Mouse (Mus musculus) thymus, adult 2 months (tissue): ENCODE results near the gene Pak1. TPM values are rescaled to one million over a fixed set of nuclear protein-coding genes. Genes with fewer than 3 reads are reported as not detected.
A peak's percentile ranks its signal among the peaks of the same experiment; 100 is the strongest.

ENCODE experiments used
- DNase-seq: peaks from one replicate; pipeline ENCODE4 v3.0.0; 2021
- H3K27ac ChIP-seq: fragments of 200-500 bp; 2 replicates; pipeline ENCODE4 v1.5.1; 2012; ENCODE audit warnings: low read length, control low read depth; ENCODE audit not compliant: control insufficient read depth, insufficient read depth
- H3K27me3 ChIP-seq: fragments of 200-500 bp; 2 replicates; pipeline ENCODE4 v1.6.1; 2012; ENCODE audit warnings: mild to moderate bottlenecking, low read length, moderate library complexity, mixed read lengths; ENCODE audit not compliant: control insufficient read depth, insufficient read depth
- H3K36me3 ChIP-seq: fragments of 200-500 bp; 2 replicates; pipeline ENCODE4 v1.6.1; 2012; ENCODE audit warnings: mild to moderate bottlenecking, low read length, moderate library complexity; ENCODE audit not compliant: control insufficient read depth, insufficient read depth
- H3K4me1 ChIP-seq: fragments of 200-500 bp; replicated peaks from 2 replicates; pipeline ENCODE4 v1.6.1; 2012; ENCODE audit warnings: low read length; ENCODE audit not compliant: control insufficient read depth, insufficient read depth
- H3K4me3 ChIP-seq: fragments of 200-500 bp; 2 replicates; pipeline ENCODE4 v1.5.1; 2012; ENCODE audit warnings: mild to moderate bottlenecking, low read length, control low read depth, moderate library complexity; ENCODE audit not compliant: control insufficient read depth, insufficient read depth
- CTCF ChIP-seq: fragments of 200-500 bp; IDR thresholded peaks from 2 replicates; pipeline ENCODE4 v1.5.1; 2012; ENCODE audit warnings: mild to moderate bottlenecking, control low read depth, low read length, moderate library complexity, borderline replicate concordance; ENCODE audit not compliant: control insufficient read depth, poor library complexity, insufficient read depth; ENCODE audit errors: extremely low read depth
- POLR2A ChIP-seq: fragments of 200-500 bp; IDR thresholded peaks from 2 replicates; pipeline ENCODE4 v1.6.1; 2012; ENCODE audit warnings: mild to moderate bottlenecking, low read length, control low read depth, moderate library complexity; ENCODE audit not compliant: control insufficient read depth, poor library complexity, insufficient read depth; ENCODE audit errors: extremely low read depth
- WGBS: fragments of 180-500 bp; shearing (Covaris S2); methylation state at CpG from one replicate; pipeline ENCODE4 v1.1.7; 2018; 5-methylcytosine and 5-hydroxymethylcytosine counted together
- polyA plus RNA-seq: library from polyadenylated mRNA; depleted of rRNA; stranded (reverse); fragments of >200 nt; gene quantifications from 2 replicates; pipeline ENCODE4 v1.2.3, GENCODE M21; 2012

The Pak1 gene
- polyA plus RNA-seq, 1 experiment = 11.8 TPM

DNA sequence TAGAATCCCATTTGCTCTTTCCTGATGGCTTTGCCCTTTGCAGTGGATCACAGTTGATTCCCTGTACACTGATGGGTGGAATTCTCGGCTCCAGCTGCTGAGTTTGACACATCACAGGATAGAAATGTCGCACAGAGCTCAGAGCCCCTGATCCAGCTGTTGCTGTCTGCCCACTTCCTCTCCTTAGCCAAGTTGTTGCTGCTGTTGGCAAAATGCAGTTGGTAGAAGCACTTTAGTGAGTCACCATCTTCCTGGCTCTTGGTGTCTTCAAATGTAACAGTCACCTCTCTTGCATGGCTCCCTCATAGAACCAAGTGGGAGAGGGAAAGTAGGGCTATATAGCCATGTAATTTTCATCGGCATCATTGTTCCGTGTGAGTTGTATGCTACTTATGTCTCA is 11.2 kb upstream of the Pak1 start:
- no peaks in the 10 kb centered on the region for H3K4me1 ChIP-seq
- no peak overlapping the region for H3K27ac ChIP-seq
- no peaks in the 10 kb centered on the region for H3K27me3 ChIP-seq
- peak; percentile 21 for DNase-seq
- H3K36me3 ChIP-seq = no peaks in the 10 kb centered on the region
- H3K4me3 ChIP-seq = no peak overlapping the region
- TF ChIP-seq POLR2A = no peak
- TF ChIP-seq CTCF = no peak
- WGBS = 56% methylated on average over 4 of the region's 4 CpGs

GRCm38 (mm10) chr7:97780222-97780621 is 8.1 kb upstream of the Pak1 start:
- TF ChIP-seq CTCF = no peak
- no peak for TF ChIP-seq POLR2A
- WGBS = 96% methylated on average over 1 of the region's 1 CpGs
- H3K36me3 ChIP-seq = no peaks in the 10 kb centered on the region
- DNase-seq = no peak
- H3K4me3 ChIP-seq = no peak overlapping the region
- no peaks in the 10 kb centered on the region for H3K4me1 ChIP-seq
- H3K27me3 ChIP-seq = no peaks in the 10 kb centered on the region
- no peak overlapping the region for H3K27ac ChIP-seq

GRCm38 (mm10) chr7:97780815-97781214 is 7.5 kb upstream of the Pak1 start:
- no peak overlapping the region for H3K27ac ChIP-seq
- no peak for DNase-seq
- H3K4me1 ChIP-seq = no peaks in the 10 kb centered on the region
- H3K4me3 ChIP-seq = no peak overlapping the region
- no peak for TF ChIP-seq CTCF
- TF ChIP-seq POLR2A = no peak
- H3K36me3 ChIP-seq = no peaks in the 10 kb centered on the region
- 39% methylated on average over 1 of the region's 1 CpGs for WGBS
- H3K27me3 ChIP-seq = no peaks in the 10 kb centered on the region

DNA sequence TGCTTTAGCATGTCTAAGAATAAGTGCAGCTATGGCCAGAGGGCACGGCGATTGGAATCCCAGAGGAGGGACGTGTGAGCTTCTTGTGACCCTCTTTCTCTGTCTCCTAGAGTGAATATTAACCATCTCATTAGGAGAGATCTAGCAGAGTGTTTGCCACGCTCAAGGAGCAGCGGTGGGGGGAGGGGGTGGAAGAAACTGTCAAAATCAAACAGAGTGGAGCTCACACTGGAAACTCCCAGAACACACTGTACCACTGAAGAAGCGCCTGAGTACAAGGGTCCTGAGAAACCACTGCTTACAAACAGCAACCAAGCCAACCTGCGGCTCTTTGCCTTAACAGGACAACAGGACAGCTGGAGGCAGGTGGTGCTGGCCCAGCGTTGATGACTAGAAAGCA is 6.8 kb upstream of the Pak1 start:
- H3K36me3 ChIP-seq = no peaks in the 10 kb centered on the region
- no peak for DNase-seq
- no peaks in the 10 kb centered on the region for H3K27me3 ChIP-seq
- H3K27ac ChIP-seq = no peak overlapping the region
- TF ChIP-seq CTCF (no peak), POLR2A (no peak)
- 91% methylated on average over 8 of the region's 8 CpGs for WGBS
- no peaks in the 10 kb centered on the region for H3K4me1 ChIP-seq
- no peak overlapping the region for H3K4me3 ChIP-seq

GRCm38 (mm10) chr7:97783523-97783922 is 4.8 kb upstream of the Pak1 start:
- WGBS = 83% methylated on average over 5 of the region's 5 CpGs
- Histone ChIP-seq H3K4me3 (no peak overlapping the region), H3K27me3 (0 out of 2 replicates have a peak, but pooled peaks cover 2% of the 10 kb centered on the region), H3K27ac (no peak overlapping the region), H3K4me1 (peaks cover 4% of the 10 kb centered on the region), H3K36me3 (no peaks in the 10 kb centered on the region)
- DNase-seq = no peak
- TF ChIP-seq POLR2A = no peak
- TF ChIP-seq CTCF = no peak

DNA sequence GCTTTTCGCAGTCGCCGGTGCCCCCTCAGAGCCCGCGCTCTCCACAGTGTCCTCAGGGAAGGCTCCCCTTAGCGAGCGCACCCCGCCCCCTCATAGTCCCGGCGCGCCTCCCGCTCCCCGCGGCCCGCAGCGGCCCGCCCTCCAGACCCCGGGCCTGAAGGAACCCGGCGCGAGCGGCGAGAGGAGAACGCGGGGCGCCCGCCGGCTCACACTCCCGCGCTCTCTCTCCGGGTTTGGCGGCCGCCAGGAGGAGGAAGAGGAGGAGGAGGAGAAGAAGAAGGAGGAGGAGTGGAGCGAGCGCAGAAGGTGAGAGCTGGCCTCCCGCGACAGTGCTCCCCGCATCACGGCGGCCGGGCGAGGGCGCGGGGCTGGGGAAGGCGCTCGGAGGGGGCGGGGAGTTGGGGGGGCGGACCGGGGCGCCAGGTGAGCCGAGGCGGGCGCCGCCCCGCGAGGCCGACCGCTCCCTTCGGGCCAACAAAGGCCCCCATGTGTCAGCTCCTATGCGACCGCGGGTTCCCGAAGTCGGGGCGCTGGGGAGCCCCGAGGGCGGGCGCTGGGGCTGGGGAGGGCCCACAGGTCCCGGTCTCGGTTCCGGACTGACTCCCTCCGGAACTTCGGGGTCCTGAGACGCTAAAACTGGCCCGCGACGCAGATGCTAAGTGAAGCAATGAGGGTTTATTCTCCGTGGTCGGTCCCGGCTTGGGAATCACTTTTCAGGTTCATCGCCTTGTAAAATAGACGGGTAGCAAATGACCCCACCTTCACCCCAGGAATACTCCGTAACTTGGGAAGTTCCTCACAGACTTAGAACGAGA is 535 bp downstream of the Pak1 start:
- Histone ChIP-seq H3K4me3 (peak overlapping the region; percentile 56), H3K27me3 (peaks cover 5% of the 10 kb centered on the region; the same call in 1 of the 2 replicates), H3K4me1 (peaks cover 7% of the 10 kb centered on the region), H3K36me3 (no peaks in the 10 kb centered on the region), H3K27ac (no peak overlapping the region)
- 2% methylated on average over 67 of the region's 84 CpGs for WGBS
- no peak for TF ChIP-seq CTCF
- TF ChIP-seq POLR2A = no peak
- no peak for DNase-seq

DNA sequence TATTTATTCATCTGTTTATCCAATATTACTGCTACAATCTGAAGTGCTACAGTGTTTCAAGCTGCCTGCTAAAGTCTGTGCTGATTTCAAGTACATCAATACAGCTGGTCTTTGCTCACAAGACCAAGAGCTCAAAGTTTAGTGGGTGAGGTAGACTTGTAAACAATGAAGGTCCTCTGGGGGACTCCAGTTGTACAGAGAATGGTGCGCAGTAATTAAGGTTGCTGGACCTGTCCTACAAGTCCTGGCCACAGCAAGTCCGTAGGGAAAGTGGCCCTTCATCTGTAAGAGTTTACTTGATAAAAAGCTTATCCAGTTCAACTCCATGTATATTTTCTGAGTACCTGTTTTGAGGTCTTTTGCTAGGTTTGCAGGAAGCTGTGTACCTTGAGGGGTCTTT is 1.9 kb downstream of the Pak1 start:
- WGBS = 95% methylated on average over 2 of the region's 2 CpGs
- Histone ChIP-seq H3K27me3 (peaks cover 5% of the 10 kb centered on the region; the same call in 1 of the 2 replicates), H3K27ac (no peak overlapping the region), H3K36me3 (no peaks in the 10 kb centered on the region), H3K4me1 (peaks cover 7% of the 10 kb centered on the region), H3K4me3 (no peak overlapping the region)
- DNase-seq = no peak
- TF ChIP-seq POLR2A (no peak), CTCF (no peak)
